Comparison of ENCODE assay signal across 12 mouse cellular contexts in the genomic region with DNA sequence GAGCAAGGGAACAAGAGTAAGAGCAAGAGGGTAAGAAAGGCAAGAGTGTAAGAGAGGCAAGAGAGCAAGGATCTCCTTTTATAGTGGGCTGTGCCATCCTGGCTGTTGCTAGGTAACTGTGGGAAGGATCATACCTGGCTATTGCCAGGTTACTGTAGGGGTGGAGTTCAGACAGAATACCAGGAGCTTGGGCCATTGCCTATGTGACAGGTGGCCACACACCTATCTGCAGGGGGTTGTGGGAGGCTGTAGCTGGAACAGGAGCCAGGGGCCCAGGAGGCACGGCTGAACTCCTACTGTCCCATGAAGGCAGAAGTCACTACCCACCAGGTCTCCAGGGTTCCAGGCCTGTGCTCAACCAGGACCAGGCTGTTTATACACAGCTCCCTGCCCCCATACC.
"Had no signal": no experiment of that assay in that cellular context is flagged by ENCODE, and none has a peak within 500 bp of the region (broad histone marks: within the 10 kb centered on the region; RNA-seq: fewer than 3 reads in every experiment).

No protein-coding gene starts in this region.

- H3K4me3 ChIP-seq: layer of hippocampus, adult 2 months; limb, embryonic 13.5 days; megakaryocyte, embryonic 14.5 days had no signal

- H3K27me3 ChIP-seq: limb, embryonic 13.5 days; megakaryocyte, embryonic 14.5 days had no signal

- H3K4me2 ChIP-seq: limb, embryonic 13.5 days; liver, embryonic 11.5 days; lung, embryonic 14.5 days; midbrain, embryonic 11.5 days had no signal

- DNase-seq: kidney, postnatal 10 days; kidney, postnatal 4 days; left cerebral cortex, postnatal 4 days; lung, embryonic 14.5 days; lung, postnatal 10 days; lung, postnatal 4 days; right cerebral cortex, postnatal 25 days had no signal

- H3K27ac ChIP-seq: layer of hippocampus, adult 2 months; limb, embryonic 13.5 days had no signal

- H3K4me1 ChIP-seq: limb, embryonic 13.5 days; megakaryocyte, embryonic 14.5 days had no signal

- H3K9ac ChIP-seq: limb, embryonic 13.5 days; lung, embryonic 14.5 days had no signal

- H3K9me3 ChIP-seq: limb, embryonic 13.5 days; megakaryocyte, embryonic 14.5 days had no signal

- H3K36me3 ChIP-seq: limb, embryonic 13.5 days had no signal
